Mouse (Mus musculus) heart, embryonic 16.5 days (tissue): ENCODE measurements at regions not wholly inside any gene's neighbourhood (a gene's known extent, or its start where the extent isn't known, plus 50 kb on each side); places are given as distances from the start of the nearest gene placed in this dataset.

Experiments
- ATAC-seq: fragments of 200-750 bp; cut with Nextera tagmentation; replicated peaks from 2 replicates; pipeline ENCODE4 v1.8.0; 2017; ENCODE audit warnings: moderate number of reproducible peaks; ENCODE audit not compliant: insufficient read depth, low FRiP score; ENCODE audit errors: extremely low read depth
- H3K27ac ChIP-seq: fragments of 300-500 bp; sonication (generic); 2 replicates; pipeline ENCODE4 v1.5.1; 2014; ENCODE audit warnings: mild to moderate bottlenecking, low read length, control low read depth, moderate library complexity
- H3K27me3 ChIP-seq: fragments of 300-500 bp; sonication (generic); 2 replicates; pipeline ENCODE4 v1.6.1; 2014; ENCODE audit warnings: low read length, mixed read lengths; ENCODE audit not compliant: control insufficient read depth, insufficient read depth
- H3K36me3 ChIP-seq: fragments of 300-500 bp; sonication (generic); 2 replicates; pipeline ENCODE4 v1.6.1; 2014; ENCODE audit not compliant: control insufficient read depth, insufficient read depth
- H3K4me1 ChIP-seq: fragments of 300-500 bp; sonication (generic); 2 replicates; pipeline ENCODE4 v1.6.1; 2014; ENCODE audit warnings: low read length, mixed read lengths; ENCODE audit not compliant: control insufficient read depth, insufficient read depth
- H3K4me2 ChIP-seq: fragments of 300-500 bp; sonication (generic); 2 replicates; pipeline ENCODE4 v1.6.1; 2014; ENCODE audit warnings: low read depth, mild to moderate bottlenecking, control low read depth, low read length
- H3K4me3 ChIP-seq: fragments of 300-500 bp; sonication (generic); 2 replicates; pipeline ENCODE4 v1.5.1; 2014; ENCODE audit warnings: mild to moderate bottlenecking, control low read depth, low read length
- H3K9ac ChIP-seq: fragments of 300-500 bp; sonication (generic); 2 replicates; pipeline ENCODE4 v1.6.1; 2014; ENCODE audit warnings: low read length, control low read depth
- H3K9me3 ChIP-seq: fragments of 300-500 bp; sonication (generic); replicated peaks from 2 replicates; pipeline ENCODE4 v1.6.1; 2016; ENCODE audit warnings: low read length; ENCODE audit not compliant: control insufficient read depth
- WGBS: fragments of 180-500 bp; shearing (Covaris S2); extraction: QIAGEN DNeasy Blood & Tissue Kit; methylation state at CpG from one replicate; pipeline ENCODE4 v1.1.7; 2014; 5-methylcytosine and 5-hydroxymethylcytosine counted together

DNA sequence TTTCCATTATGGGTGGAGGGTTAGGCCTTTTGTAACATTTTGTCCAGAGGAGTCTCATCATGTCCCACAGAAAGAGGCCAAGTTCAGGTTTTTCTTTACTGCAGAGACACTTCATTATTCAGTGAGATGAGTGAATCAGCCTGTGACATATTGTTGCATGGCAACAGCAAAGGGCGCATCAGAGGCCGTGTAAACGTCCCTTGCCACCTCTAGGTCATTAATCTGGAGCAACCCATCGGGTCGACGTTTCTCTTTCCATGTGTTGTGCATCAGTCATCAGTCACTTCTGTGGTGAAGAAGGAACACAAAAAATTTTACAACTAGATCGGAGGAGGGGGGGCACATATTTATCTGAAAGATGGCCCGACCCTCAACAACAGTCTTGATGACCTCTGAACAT, 519.3 kb upstream of the Gm26657 start:
- no peak overlapping the region for H3K4me3 ChIP-seq
- H3K4me1 ChIP-seq, result no peaks in the 10 kb centered on the region
- H3K9me3 ChIP-seq, result no peaks in the 10 kb centered on the region
- WGBS, result 58% methylated on average over 8 of the region's 8 CpGs
- no peaks in the 10 kb centered on the region for H3K27me3 ChIP-seq
- H3K27ac ChIP-seq, result no peak overlapping the region
- no peak for ATAC-seq
- H3K9ac ChIP-seq, result no peak overlapping the region
- no peak overlapping the region for H3K4me2 ChIP-seq
- H3K36me3 ChIP-seq, result no peaks in the 10 kb centered on the region

DNA sequence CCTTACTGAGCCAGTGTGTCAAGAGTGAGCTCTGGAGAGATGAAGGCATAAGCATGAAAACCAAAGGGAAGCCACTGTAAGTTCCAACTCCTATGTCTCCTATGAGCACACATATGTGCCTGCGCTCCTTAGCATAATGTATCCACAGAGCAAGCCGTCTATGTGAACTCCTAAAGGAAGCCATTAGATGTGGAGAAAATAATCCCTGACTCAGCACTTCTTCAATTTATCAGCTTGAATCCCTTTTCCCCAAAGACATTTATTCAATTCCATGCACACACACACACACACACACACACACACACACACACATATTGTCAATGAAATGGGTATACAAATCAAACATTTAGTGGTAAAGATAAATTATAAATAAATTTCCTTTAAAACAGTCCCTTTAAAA, 530.4 kb upstream of the Gm26657 start:
- Histone ChIP-seq H3K4me1 (peaks cover 5% of the 10 kb centered on the region; the same call in 1 of the 2 replicates), H3K36me3 (no peaks in the 10 kb centered on the region), H3K27me3 (no peaks in the 10 kb centered on the region), H3K27ac (no peak overlapping the region), H3K9ac (no peak overlapping the region), H3K9me3 (no peaks in the 10 kb centered on the region), H3K4me3 (no peak overlapping the region), H3K4me2 (no peak overlapping the region)
- ATAC-seq, result no peak
- WGBS, result 100% methylated on average over 2 of the region's 2 CpGs

DNA sequence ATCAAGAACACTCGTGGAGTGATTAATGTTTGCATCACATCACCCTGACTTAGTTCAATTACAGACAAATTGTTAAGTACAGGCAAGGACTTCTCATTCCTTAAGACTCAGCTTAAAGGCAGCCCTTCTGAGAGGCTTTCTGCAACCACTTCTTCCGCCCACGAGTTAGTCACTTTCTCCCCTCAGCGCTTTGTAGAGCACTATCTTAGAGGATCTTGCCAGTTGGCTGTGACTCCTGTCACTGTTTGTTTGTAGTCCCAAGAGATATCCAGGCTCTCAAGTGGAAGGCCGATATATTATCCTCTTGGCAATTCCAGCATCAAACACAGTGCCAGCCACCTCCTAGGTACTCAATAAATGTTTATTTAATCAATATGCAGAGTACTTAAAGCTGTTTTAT, 532.1 kb upstream of the Gm26657 start:
- Histone ChIP-seq H3K27me3 (no peaks in the 10 kb centered on the region), H3K36me3 (no peaks in the 10 kb centered on the region), H3K4me1 (peaks cover 5% of the 10 kb centered on the region; the same call in 1 of the 2 replicates), H3K4me2 (no peak overlapping the region), H3K27ac (no peak overlapping the region), H3K9ac (no peak overlapping the region), H3K4me3 (no peak overlapping the region), H3K9me3 (0 out of 2 replicates have a peak, but pooled peaks cover 4% of the 10 kb centered on the region)
- WGBS, result 45% methylated on average over 5 of the region's 5 CpGs
- no peak for ATAC-seq

DNA sequence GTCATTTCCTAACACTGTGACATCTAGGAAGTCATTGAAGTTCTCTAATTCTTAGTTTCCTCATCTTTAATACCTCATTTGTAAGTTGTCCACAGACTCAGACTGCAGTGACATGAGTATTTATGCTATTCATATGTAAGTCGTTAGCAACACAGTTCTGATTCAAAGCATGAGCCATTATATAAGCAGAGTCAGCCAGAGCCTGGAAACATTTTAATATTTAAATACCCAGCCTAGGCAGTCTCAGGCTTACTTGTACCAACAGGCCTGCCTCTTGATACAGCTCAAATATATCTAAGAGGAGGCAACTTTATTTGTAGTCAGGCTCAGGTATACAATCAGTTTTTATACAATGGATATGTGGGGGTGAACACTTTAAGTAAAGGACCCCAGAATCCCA, 534.8 kb upstream of the Gm26657 start:
- Histone ChIP-seq H3K4me2 (no peak overlapping the region), H3K9me3 (0 out of 2 replicates have a peak, but pooled peaks cover 4% of the 10 kb centered on the region), H3K4me1 (peaks cover 5% of the 10 kb centered on the region; the same call in 1 of the 2 replicates), H3K27me3 (no peaks in the 10 kb centered on the region), H3K4me3 (no peak overlapping the region), H3K36me3 (no peaks in the 10 kb centered on the region), H3K9ac (no peak overlapping the region), H3K27ac (no peak overlapping the region)
- no peak for ATAC-seq
- 73% methylated on average over 1 of the region's 1 CpGs for WGBS

DNA sequence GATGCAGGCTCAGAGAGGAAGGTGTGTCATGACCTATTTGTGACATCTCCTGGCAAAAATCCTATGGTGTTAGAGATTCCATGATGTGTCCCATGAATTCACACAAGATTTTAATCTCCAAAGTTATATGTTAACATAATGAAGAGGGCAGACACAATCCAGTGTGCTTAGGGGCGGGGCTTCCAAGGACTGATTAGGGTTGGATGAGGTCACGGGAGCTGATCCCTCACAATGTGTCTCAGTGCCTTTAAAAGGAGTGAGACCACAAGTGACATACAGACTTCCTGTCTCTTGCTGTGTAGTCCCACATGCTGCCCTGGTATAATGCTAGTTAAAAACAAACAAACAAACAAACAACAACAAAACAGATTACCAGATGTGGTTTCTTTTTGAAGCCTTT, 546.5 kb upstream of the Gm26657 start:
- Histone ChIP-seq H3K36me3 (no peaks in the 10 kb centered on the region), H3K4me3 (no peak overlapping the region), H3K27me3 (no peaks in the 10 kb centered on the region), H3K4me1 (no peaks in the 10 kb centered on the region), H3K4me2 (no peak overlapping the region), H3K27ac (no peak overlapping the region), H3K9ac (no peak overlapping the region), H3K9me3 (no peaks in the 10 kb centered on the region)
- 53% methylated on average over 2 of the region's 2 CpGs for WGBS
- no peak for ATAC-seq

DNA sequence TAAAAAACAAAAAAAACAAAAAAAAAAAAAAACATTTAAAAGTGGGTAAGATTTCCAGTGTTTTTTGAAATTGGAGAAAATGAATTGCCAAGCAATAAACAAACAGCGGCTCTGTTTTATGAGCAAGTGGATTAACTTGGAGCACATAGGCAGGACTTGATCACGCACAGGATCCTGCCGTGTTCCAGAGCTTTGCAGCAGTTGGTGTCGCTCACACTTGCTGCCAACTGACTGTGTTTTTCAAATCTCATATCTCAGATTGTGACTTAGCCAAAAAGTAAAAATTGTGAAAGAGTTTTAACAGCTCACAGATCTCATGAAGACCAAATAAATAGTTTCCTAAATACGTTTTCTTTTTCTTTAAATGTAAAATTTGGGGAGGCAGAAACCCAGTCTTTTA, 547.4 kb upstream of the Gm26657 start:
- Histone ChIP-seq H3K4me1 (no peaks in the 10 kb centered on the region), H3K4me3 (no peak overlapping the region), H3K27me3 (no peaks in the 10 kb centered on the region), H3K9ac (no peak overlapping the region), H3K9me3 (no peaks in the 10 kb centered on the region), H3K36me3 (no peaks in the 10 kb centered on the region), H3K27ac (no peak overlapping the region), H3K4me2 (no peak overlapping the region)
- 77% methylated on average over 5 of the region's 5 CpGs for WGBS
- ATAC-seq, result no peak

DNA sequence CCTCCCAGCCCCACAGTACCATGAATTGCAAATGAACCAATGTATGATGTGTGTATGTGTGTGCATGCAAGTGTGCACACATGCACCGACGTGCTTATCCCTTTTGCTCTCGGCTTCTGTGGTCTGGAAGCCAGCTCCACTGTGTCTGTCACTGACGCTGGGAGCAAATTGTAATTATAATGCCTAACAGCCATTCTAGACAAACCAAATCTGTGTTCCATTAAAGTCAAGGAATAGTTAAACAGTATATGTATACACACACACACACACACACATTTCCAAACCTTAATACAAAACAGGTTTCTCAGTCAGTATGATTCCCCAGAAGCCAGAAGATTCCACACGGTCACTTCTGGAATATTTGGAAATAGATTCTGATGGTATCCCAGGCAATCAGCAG, 560.3 kb upstream of the Gm26657 start:
- Histone ChIP-seq H3K4me1 (peaks cover 5% of the 10 kb centered on the region; the same call in 1 of the 2 replicates), H3K4me3 (no peak overlapping the region), H3K36me3 (no peaks in the 10 kb centered on the region), H3K9me3 (no peaks in the 10 kb centered on the region), H3K4me2 (no peak overlapping the region), H3K27ac (no peak overlapping the region), H3K9ac (no peak overlapping the region), H3K27me3 (no peaks in the 10 kb centered on the region)
- 71% methylated on average over 5 of the region's 5 CpGs for WGBS
- ATAC-seq, result no peak

DNA sequence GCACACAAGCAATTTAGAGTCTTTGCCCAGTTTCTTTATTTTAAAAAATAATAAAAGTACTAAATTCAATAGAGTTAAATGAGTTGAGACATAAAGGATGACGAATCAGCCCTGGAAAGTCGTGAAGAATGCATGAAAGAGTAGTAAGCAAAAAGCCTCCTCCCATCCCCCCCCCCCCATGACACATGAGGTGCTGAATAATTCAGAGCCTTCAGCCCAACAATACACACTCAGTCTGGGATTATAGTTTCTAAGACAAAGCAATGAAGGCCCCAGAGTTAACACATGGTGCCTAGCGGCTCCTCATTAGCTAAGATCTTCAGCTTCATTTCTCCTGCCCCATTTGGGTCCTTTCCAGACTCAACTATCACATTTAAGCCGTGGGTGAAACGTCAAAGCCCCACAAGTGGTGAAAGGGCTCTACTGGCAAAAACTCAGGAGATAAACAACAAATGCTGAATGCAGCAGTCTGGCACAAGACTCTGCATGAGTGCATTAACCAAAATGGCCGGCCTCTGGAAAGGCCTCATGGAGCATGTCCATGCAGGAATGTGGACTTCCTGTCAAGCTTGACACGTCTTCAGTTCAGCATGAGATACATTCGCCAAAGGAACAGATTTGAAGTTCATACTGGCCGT, 560.9 kb upstream of the Gm26657 start:
- H3K4me1 ChIP-seq, result peaks cover 5% of the 10 kb centered on the region; the same call in 1 of the 2 replicates
- H3K4me2 ChIP-seq, result no peak overlapping the region
- H3K27me3 ChIP-seq, result no peaks in the 10 kb centered on the region
- ATAC-seq, result no peak
- H3K9me3 ChIP-seq, result no peaks in the 10 kb centered on the region
- no peak overlapping the region for H3K9ac ChIP-seq
- H3K4me3 ChIP-seq, result no peak overlapping the region
- no peaks in the 10 kb centered on the region for H3K36me3 ChIP-seq
- H3K27ac ChIP-seq, result no peak overlapping the region
- 65% methylated on average over 9 of the region's 9 CpGs for WGBS

DNA sequence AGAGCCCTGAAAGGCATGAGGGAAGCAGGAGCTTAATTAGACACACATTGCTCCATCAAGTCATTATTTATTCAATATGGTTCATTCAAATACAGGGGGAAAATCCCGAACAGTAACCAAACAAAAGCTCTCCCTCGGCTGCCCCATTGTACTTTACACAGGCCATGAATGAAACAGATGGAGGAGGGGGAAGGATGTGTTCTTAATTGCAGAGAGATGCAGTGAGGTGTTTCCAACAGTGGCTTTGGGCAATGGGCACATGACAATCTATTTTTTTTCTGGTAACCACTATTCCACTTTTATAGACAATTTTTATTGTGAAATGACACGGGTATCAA, 578.6 kb upstream of the Gm26657 start:
- ATAC-seq, result no peak
- Histone ChIP-seq H3K36me3 (no peaks in the 10 kb centered on the region), H3K27ac (no peak overlapping the region), H3K4me2 (no peak overlapping the region), H3K4me1 (no peaks in the 10 kb centered on the region), H3K27me3 (no peaks in the 10 kb centered on the region), H3K9me3 (no peaks in the 10 kb centered on the region; the same call in 1 of the 2 replicates), H3K4me3 (no peak overlapping the region), H3K9ac (no peak overlapping the region)
- 73% methylated on average over 3 of the region's 3 CpGs for WGBS
